Comparison of ENCODE assay signal across 12 mouse cellular contexts in genomic region chr10:80513739-80514138, GRCm38 (mm10). TPM values are rescaled to one million over a fixed set of nuclear protein-coding genes. Genes with fewer than 3 reads are reported as not detected.
DNase-seq lines count a peak whose midpoint lies in the region; ATAC-seq and TF ChIP-seq lines count a peak whose summit lies in the region.
"Had no signal": no experiment of that assay in that cellular context is flagged by ENCODE, and none has a peak within 500 bp of the region (broad histone marks: within the 10 kb centered on the region; RNA-seq: fewer than 3 reads in every experiment).

No protein-coding gene starts in this region.

- 7% methylated on average over 19 of the region's 19 CpGs for WGBS in lung, embryonic 14.5 days
- WGBS in hindbrain, postnatal 0 days, result 8% methylated on average over 19 of the region's 19 CpGs
- WGBS in neural tube, embryonic 13.5 days, result 12% methylated on average over 19 of the region's 19 CpGs
- 16% methylated on average over 19 of the region's 19 CpGs for WGBS in liver, embryonic 12.5 days (ENCODE audit: insufficient replicate concordance)

- peaks cover 40% of the 10 kb centered on the region for H3K27me3 ChIP-seq in lung, embryonic 14.5 days (ENCODE audit: insufficient read depth, low read length)
- peaks cover 4% of the 10 kb centered on the region; the same call in 1 of the 2 replicates for H3K27me3 ChIP-seq in hindbrain, postnatal 0 days (ENCODE audit: insufficient read depth, low read length)
- peaks cover 66% of the 10 kb centered on the region for H3K27me3 ChIP-seq in neural tube, embryonic 13.5 days
- peaks cover 91% of the 10 kb centered on the region for H3K27me3 ChIP-seq in liver, embryonic 12.5 days (replicated peaks)

- no peaks in the 10 kb centered on the region for H3K9me3 ChIP-seq in lung, embryonic 14.5 days (ENCODE audit: low read depth, low read length)
- no peaks in the 10 kb centered on the region for H3K9me3 ChIP-seq in hindbrain, postnatal 0 days (ENCODE audit: low read length)
- no peaks in the 10 kb centered on the region for H3K9me3 ChIP-seq in neural tube, embryonic 13.5 days
- H3K9me3 ChIP-seq in liver, embryonic 12.5 days (replicated peaks), result no peaks in the 10 kb centered on the region

- no peaks in the 10 kb centered on the region for H3K36me3 ChIP-seq in lung, embryonic 14.5 days (ENCODE audit: insufficient read depth)
- H3K36me3 ChIP-seq in hindbrain, postnatal 0 days (ENCODE audit: insufficient read depth, low read length), result no peaks in the 10 kb centered on the region
- no peaks in the 10 kb centered on the region for H3K36me3 ChIP-seq in neural tube, embryonic 13.5 days
- no peaks in the 10 kb centered on the region for H3K36me3 ChIP-seq in liver, embryonic 12.5 days

- peak; percentile 35 for DNase-seq in adrenal gland, postnatal 14 days
- DNase-seq in adrenal gland, postnatal 10 days, result no peak
- DNase-seq in lung, embryonic 14.5 days, result peak; percentile 26
- no peak for DNase-seq in lung, postnatal 4 days
- peak; percentile 39 for DNase-seq in hindbrain, postnatal 0 days (ENCODE audit: low spot score)
- DNase-seq in right cerebral cortex, adult 18-20 months, result no peak
- DNase-seq: adrenal gland, postnatal 25 days; cerebellum, postnatal 14 days had no signal

- H3K9ac ChIP-seq in lung, embryonic 14.5 days, result peak overlapping the region; percentile 20
- H3K9ac ChIP-seq in hindbrain, postnatal 0 days (replicated peaks; ENCODE audit: low read length), result peak overlapping the region; percentile 37; the same call in 1 of the 2 replicates
- H3K9ac ChIP-seq in neural tube, embryonic 13.5 days, result peak overlapping the region; percentile 52
- no peak overlapping the region for H3K9ac ChIP-seq in liver, embryonic 12.5 days

- no peak overlapping the region for H3K4me3 ChIP-seq in lung, embryonic 14.5 days (ENCODE audit: low read depth, low read length)
- H3K4me3 ChIP-seq in hindbrain, postnatal 0 days (ENCODE audit: low read length), result peak overlapping the region; percentile 1; the same call in 1 of the 2 replicates
- H3K4me3 ChIP-seq in neural tube, embryonic 13.5 days, result peak overlapping the region; percentile 11
- H3K4me3 ChIP-seq in liver, embryonic 12.5 days, result no peak overlapping the region

- no peak for ATAC-seq in lung, embryonic 14.5 days (ENCODE audit: insufficient read depth)
- ATAC-seq in hindbrain, postnatal 0 days, result no peak
- no peak for ATAC-seq in neural tube, embryonic 13.5 days (ENCODE audit: low read depth)
- no peak for ATAC-seq in liver, embryonic 12.5 days

- no peak for TF ChIP-seq CTCF in lung, embryonic 14.5 days (IDR thresholded peaks at IDR 0.05; ENCODE audit: low read depth)
- no peak for TF ChIP-seq CTCF in hindbrain, postnatal 0 days (IDR thresholded peaks at IDR 0.05; ENCODE audit: low read depth)

- no peaks in the 10 kb centered on the region for H3K4me1 ChIP-seq in lung, embryonic 14.5 days (ENCODE audit: insufficient read depth)
- H3K4me1 ChIP-seq in hindbrain, postnatal 0 days (ENCODE audit: insufficient read depth, low read length), result peaks cover 3% of the 10 kb centered on the region; the same call in 1 of the 2 replicates
- peaks cover 10% of the 10 kb centered on the region for H3K4me1 ChIP-seq in neural tube, embryonic 13.5 days (replicated peaks)
- H3K4me1 ChIP-seq in liver, embryonic 12.5 days, result peaks cover 12% of the 10 kb centered on the region

- H3K4me2 ChIP-seq in lung, embryonic 14.5 days, result peak overlapping the region; percentile 38
- peak overlapping the region; percentile 43 for H3K4me2 ChIP-seq in hindbrain, postnatal 0 days (ENCODE audit: low read depth, low read length)
- peak overlapping the region; percentile 42 for H3K4me2 ChIP-seq in neural tube, embryonic 13.5 days
- no peak overlapping the region for H3K4me2 ChIP-seq in liver, embryonic 12.5 days
- H3K4me2 ChIP-seq: liver, embryonic 11.5 days had no signal

- no peak overlapping the region for H3K27ac ChIP-seq in lung, embryonic 14.5 days (ENCODE audit: low read depth)
- H3K27ac ChIP-seq in hindbrain, postnatal 0 days, result no peak overlapping the region
- H3K27ac ChIP-seq in neural tube, embryonic 13.5 days (replicated peaks), result no peak overlapping the region
- H3K27ac ChIP-seq in liver, embryonic 12.5 days, result no peak overlapping the region

RNA-seq across cellular contexts. Expression of gene Onecut3, which starts 19.1 kb away (rescaled TPM):
- total RNA-seq in adrenal gland, postnatal 14 days (2021), result not detected in 2 replicates
- not detected for total RNA-seq in adrenal gland, postnatal 10 days (2021)
- polyA plus RNA-seq in lung, embryonic 14.5 days (2014; fragmentation: Nextera tagmentation; extraction: Ambion mirVana), result not detected in 2 replicates
- total RNA-seq in hindbrain, postnatal 0 days (2014; rRNA removed), result 2.5 and 5.0 TPM in 2 replicates
- polyA plus RNA-seq in hindbrain, postnatal 0 days (2015; fragmentation: Nextera tagmentation; extraction: Ambion mirVana), result 0.57 and 0.74 TPM in 2 replicates
- 0.92 and 1.2 TPM in 2 replicates for polyA plus RNA-seq in neural tube, embryonic 13.5 days (2015; fragmentation: Nextera tagmentation; extraction: Ambion mirVana)
- polyA plus RNA-seq in liver, embryonic 12.5 days (2016; fragmentation: Nextera tagmentation; extraction: Ambion mirVana), result 0.29 and 0.33 TPM in 2 replicates
- total RNA-seq: adrenal gland, postnatal 25 days; hematopoietic stem cell, adult 5-6 weeks had no signal

RNA-seq across cellular contexts. Expression of gene Atp8b3, which starts 25.2 kb away (rescaled TPM):
- total RNA-seq in adrenal gland, postnatal 14 days (2021), result 0.19 TPM in 2 replicates
- under 1 TPM; 0.27 to 0.36 TPM for total RNA-seq in adrenal gland, postnatal 10 days (2021)
- polyA plus RNA-seq in lung, embryonic 14.5 days (2014; fragmentation: Nextera tagmentation; extraction: Ambion mirVana), result 0.09 and 0.14 TPM in 2 replicates
- total RNA-seq in hindbrain, postnatal 0 days (2014; rRNA removed), result 0.61 and 1.1 TPM in 2 replicates
- 0.96 and 1.2 TPM in 2 replicates for polyA plus RNA-seq in hindbrain, postnatal 0 days (2015; fragmentation: Nextera tagmentation; extraction: Ambion mirVana)
- 1.2 and 1.4 TPM in 2 replicates for polyA plus RNA-seq in neural tube, embryonic 13.5 days (2015; fragmentation: Nextera tagmentation; extraction: Ambion mirVana)
- 0.02 and 0.08 TPM in 2 replicates for polyA plus RNA-seq in liver, embryonic 12.5 days (2016; fragmentation: Nextera tagmentation; extraction: Ambion mirVana)
- total RNA-seq: hematopoietic stem cell, adult 5-6 weeks had no signal

RNA-seq across cellular contexts. Expression of gene Rexo1, which starts 47.6 kb away (rescaled TPM):
- total RNA-seq in adrenal gland, postnatal 14 days (2021), result 40.9 and 46.4 TPM in 2 replicates
- 10 to 100 TPM; 31.9 to 44.5 TPM for total RNA-seq in adrenal gland, postnatal 10 days (2021)
- polyA plus RNA-seq in lung, embryonic 14.5 days (2014; fragmentation: Nextera tagmentation; extraction: Ambion mirVana), result 27.8 and 34.5 TPM in 2 replicates
- 47.2 and 51.0 TPM in 2 replicates for total RNA-seq in hindbrain, postnatal 0 days (2014; rRNA removed)
- 25.1 and 27.6 TPM in 2 replicates for polyA plus RNA-seq in hindbrain, postnatal 0 days (2015; fragmentation: Nextera tagmentation; extraction: Ambion mirVana)
- 26.8 and 28.0 TPM in 2 replicates for polyA plus RNA-seq in neural tube, embryonic 13.5 days (2015; fragmentation: Nextera tagmentation; extraction: Ambion mirVana)
- polyA plus RNA-seq in liver, embryonic 12.5 days (2016; fragmentation: Nextera tagmentation; extraction: Ambion mirVana), result 23.2 and 23.9 TPM in 2 replicates

Comparison
In these comparisons a context has a peak if more than half of its experiments do, and no peak if none do; other contexts are left out.
1. DNase-seq: peak in adrenal gland, postnatal 14 days (single experiment), lung, embryonic 14.5 days (single experiment) and hindbrain, postnatal 0 days (single experiment); none in adrenal gland, postnatal 10 days (single experiment), lung, postnatal 4 days (0 of 2) and right cerebral cortex, adult 18-20 months (single experiment).
2. H3K4me3 ChIP-seq: peak in hindbrain, postnatal 0 days (single experiment) and neural tube, embryonic 13.5 days (single experiment); none in lung, embryonic 14.5 days (single experiment) and liver, embryonic 12.5 days (single experiment).